Mouse (Mus musculus) embryonic facial prominence, embryonic 13.5 days (tissue): ENCODE measurements around the gene Dexi. TPM values are rescaled to one million over a fixed set of nuclear protein-coding genes. Genes with fewer than 3 reads are reported as not detected.

Source experiments
- ATAC-seq: fragments of 200-750 bp; cut with Nextera tagmentation; 2 replicates; pipeline ENCODE4 v1.8.0; 2017; ENCODE audit warnings: low read depth; ENCODE audit not compliant: insufficient number of reproducible peaks, insufficient read depth, low FRiP score, low TSS enrichment
- H3K27ac ChIP-seq: fragments of 300-500 bp; sonication (generic); 2 replicates; pipeline ENCODE4 v1.5.1; 2015; ENCODE audit warnings: moderate library complexity, mild to moderate bottlenecking, inconsistent platforms
- H3K27me3 ChIP-seq: fragments of 300-500 bp; sonication (generic); 2 replicates; pipeline ENCODE4 v1.6.1; 2015; ENCODE audit warnings: mild to moderate bottlenecking, inconsistent platforms
- H3K36me3 ChIP-seq: fragments of 300-500 bp; sonication (generic); 2 replicates; pipeline ENCODE4 v1.6.1; 2015; ENCODE audit warnings: mild to moderate bottlenecking, inconsistent platforms
- H3K4me1 ChIP-seq: fragments of 300-500 bp; sonication (generic); 2 replicates; pipeline ENCODE4 v1.6.1; 2015; ENCODE audit warnings: inconsistent platforms
- H3K4me2 ChIP-seq: fragments of 300-500 bp; sonication (generic); 2 replicates; pipeline ENCODE4 v1.6.1; 2015; ENCODE audit warnings: moderate library complexity, mild to moderate bottlenecking, inconsistent platforms
- H3K4me3 ChIP-seq: fragments of 300-500 bp; sonication (generic); 2 replicates; pipeline ENCODE4 v1.5.1; 2015; ENCODE audit warnings: mild to moderate bottlenecking, inconsistent platforms
- H3K9ac ChIP-seq: fragments of 300-500 bp; sonication (generic); 2 replicates; pipeline ENCODE4 v1.6.1; 2015; ENCODE audit warnings: mild to moderate bottlenecking, inconsistent platforms
- H3K9me3 ChIP-seq: fragments of 300-500 bp; sonication (generic); 2 replicates; pipeline ENCODE4 v1.6.1; 2016; ENCODE audit warnings: inconsistent platforms
- WGBS: fragments of 180-500 bp; shearing (Covaris S2); methylation state at CpG from one replicate; pipeline ENCODE4 v1.1.7; 2015; ENCODE audit warnings: mixed read lengths; 5-methylcytosine and 5-hydroxymethylcytosine counted together
- polyA plus RNA-seq: library from polyadenylated mRNA; unstranded; fragments of >200 nt; fragmentation: Nextera tagmentation; extraction: Ambion mirVana; gene quantifications from 2 replicates; pipeline ENCODE4 v1.2.1, GENCODE M21; 2015

The Dexi gene
- polyA plus RNA-seq, 1 experiment from 2014 or later, result 24.8 TPM

DNA sequence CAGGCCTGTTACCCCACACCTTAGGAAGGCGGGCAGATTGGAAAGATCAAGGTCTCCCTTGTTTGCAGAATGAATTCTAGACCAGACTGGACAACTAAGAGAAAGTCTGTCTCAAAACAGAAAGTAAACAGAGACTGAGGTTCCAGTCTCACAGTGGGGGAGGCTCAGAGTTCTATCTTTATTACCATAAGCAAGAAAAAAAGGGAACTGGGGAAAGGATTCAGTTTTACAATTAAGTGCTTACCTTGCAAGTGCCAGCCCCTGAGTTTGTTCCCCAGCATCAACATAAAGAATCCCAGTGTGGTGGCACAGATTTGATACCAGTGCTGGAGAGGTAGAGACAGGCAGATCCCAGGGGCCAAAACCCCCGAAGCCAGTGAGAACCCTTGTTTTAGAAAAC, 66.9 kb downstream of the Dexi start:
- no peaks in the 10 kb centered on the region for H3K4me1 ChIP-seq
- no peak overlapping the region for H3K27ac ChIP-seq
- H3K36me3 ChIP-seq, result no peaks in the 10 kb centered on the region
- H3K4me2 ChIP-seq, result no peak overlapping the region
- no peaks in the 10 kb centered on the region for H3K27me3 ChIP-seq
- H3K9ac ChIP-seq, result no peak overlapping the region
- 63% methylated on average over 2 of the region's 2 CpGs for WGBS
- H3K4me3 ChIP-seq, result no peak overlapping the region
- no peaks in the 10 kb centered on the region for H3K9me3 ChIP-seq
- no peak for ATAC-seq

DNA sequence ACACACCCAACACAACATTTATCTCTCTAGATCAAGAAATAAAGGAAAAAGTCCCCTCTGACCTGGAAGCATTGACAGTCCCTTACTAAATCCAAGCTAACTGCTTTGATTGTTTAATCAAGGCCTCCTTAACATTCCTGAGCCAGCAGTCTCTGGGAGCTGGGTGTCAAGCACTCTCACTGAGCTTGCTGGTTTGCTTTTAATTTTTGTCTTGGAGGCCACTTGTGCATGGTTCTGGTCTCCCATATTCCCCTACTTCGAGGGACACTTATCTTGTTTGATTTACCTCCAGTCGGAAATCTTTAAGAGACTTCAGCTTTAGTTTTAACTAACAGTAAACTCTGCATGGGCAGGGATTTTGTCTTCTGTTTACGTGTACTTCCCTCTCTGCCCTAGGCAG, 67.9 kb downstream of the Dexi start:
- no peak overlapping the region for H3K4me2 ChIP-seq
- no peaks in the 10 kb centered on the region for H3K4me1 ChIP-seq
- H3K27me3 ChIP-seq, result no peaks in the 10 kb centered on the region
- H3K9me3 ChIP-seq, result no peaks in the 10 kb centered on the region
- H3K36me3 ChIP-seq, result no peaks in the 10 kb centered on the region
- H3K9ac ChIP-seq, result no peak overlapping the region
- H3K4me3 ChIP-seq, result no peak overlapping the region
- no peak overlapping the region for H3K27ac ChIP-seq
- WGBS, result 66% methylated on average over 3 of the region's 3 CpGs
- ATAC-seq, result no peak

DNA sequence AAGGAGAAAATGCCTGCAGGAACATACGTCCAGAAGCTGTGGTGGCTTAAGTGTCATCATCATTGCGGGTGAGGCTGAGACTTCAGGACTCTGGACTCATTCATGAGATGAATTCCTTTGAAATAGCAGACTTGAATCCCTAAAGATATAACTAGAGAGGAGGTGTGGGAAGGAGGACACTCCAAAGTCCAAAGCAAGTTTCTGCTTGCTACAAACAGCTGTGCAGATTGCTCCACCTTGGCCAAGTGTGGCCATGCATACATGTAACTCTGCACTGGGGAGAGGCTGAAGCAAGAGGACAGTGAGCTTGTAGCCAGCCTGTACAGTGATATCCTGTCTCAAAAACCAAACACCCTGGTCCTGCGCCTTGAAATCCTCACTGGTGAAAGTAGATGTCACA, 70.9 kb downstream of the Dexi start:
- Histone ChIP-seq H3K4me2 (no peak overlapping the region), H3K9ac (no peak overlapping the region), H3K36me3 (no peaks in the 10 kb centered on the region), H3K4me1 (no peaks in the 10 kb centered on the region), H3K27me3 (no peaks in the 10 kb centered on the region), H3K4me3 (no peak overlapping the region), H3K27ac (no peak overlapping the region), H3K9me3 (no peaks in the 10 kb centered on the region)
- no peak for ATAC-seq
- 89% methylated on average over 3 of the region's 3 CpGs for WGBS

GRCm38 (mm10) chr16:10468201-10468600, 74.7 kb downstream of the Dexi start:
- no peak overlapping the region for H3K4me2 ChIP-seq
- H3K4me1 ChIP-seq, result no peaks in the 10 kb centered on the region
- ATAC-seq, result no peak
- no peaks in the 10 kb centered on the region for H3K27me3 ChIP-seq
- H3K9ac ChIP-seq, result no peak overlapping the region
- H3K4me3 ChIP-seq, result no peak overlapping the region
- H3K36me3 ChIP-seq, result no peaks in the 10 kb centered on the region
- H3K27ac ChIP-seq, result no peak overlapping the region
- H3K9me3 ChIP-seq, result no peaks in the 10 kb centered on the region
- WGBS, result 46% methylated on average over 1 of the region's 1 CpGs

- Histone ChIP-seq H3K4me3 (no peak overlapping the region), H3K4me2 (peak overlapping the region; percentile 9; the same call in 1 of the 2 replicates), H3K36me3 (no peaks in the 10 kb centered on the region), H3K27ac (no peak overlapping the region), H3K27me3 (no peaks in the 10 kb centered on the region), H3K9me3 (no peaks in the 10 kb centered on the region), H3K9ac (no peak overlapping the region), H3K4me1 (no peaks in the 10 kb centered on the region)
- 22% methylated on average over 11 of the region's 11 CpGs for WGBS
- no peak for ATAC-seq
Measured at GRCm38 (mm10) chr16:10467391-10468107, 75.3 kb downstream of the Dexi start.

DNA sequence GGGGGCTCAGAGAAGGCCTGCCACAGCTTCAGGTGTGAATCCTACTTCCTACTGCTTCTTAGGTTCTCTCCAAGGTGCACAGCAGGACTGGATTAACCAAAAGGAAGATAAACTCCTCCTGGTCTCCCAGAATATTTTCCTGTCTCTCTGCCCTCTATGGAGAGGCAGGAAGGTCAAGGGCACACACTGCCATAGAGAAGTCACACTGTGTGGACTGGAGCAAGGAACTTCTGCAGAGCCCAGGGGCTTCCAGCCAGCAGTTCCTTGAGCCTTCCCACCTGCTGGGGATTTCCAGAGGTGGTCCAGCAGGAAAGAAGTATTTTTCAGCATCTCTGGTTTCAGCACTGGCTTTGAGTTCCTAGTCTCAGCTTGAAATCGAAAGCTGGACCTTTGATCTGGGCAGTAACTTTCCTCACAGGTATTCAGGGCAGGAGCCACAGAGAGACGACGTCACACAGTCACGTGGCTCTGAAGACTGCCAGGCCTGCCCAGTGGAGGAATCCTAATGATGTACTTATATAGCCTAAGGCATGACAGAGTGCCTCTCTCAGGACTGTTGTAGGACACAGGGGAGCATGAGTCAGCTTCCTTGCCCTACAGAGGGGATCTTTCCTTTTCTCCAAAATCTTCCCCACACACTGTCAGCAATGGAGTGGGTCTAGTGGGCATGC, 77.7 kb downstream of the Dexi start:
- 25% methylated on average over 4 of the region's 4 CpGs for WGBS

DNA sequence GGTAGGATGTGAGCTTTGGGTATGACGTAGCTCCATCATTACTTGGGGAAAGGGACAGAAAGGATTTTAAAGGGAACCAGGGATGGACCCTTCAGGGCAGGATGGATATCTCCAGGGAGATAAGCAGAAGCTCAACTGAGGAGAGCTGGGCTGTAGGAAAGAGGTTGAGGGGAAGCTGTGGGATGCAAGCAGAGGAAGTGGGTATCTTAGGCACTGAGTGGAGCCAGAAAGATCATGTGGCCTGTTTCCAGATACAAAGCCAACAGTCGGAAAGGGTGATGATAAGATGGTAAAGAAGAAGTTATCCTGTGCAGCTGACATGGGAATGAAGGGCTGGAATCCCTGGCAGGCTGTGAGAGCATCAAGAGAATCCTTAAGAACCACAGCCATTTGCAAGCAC, 81.7 kb downstream of the Dexi start:
- 81% methylated on average over 2 of the region's 2 CpGs for WGBS
- no peak overlapping the region for H3K4me2 ChIP-seq
- no peaks in the 10 kb centered on the region for H3K36me3 ChIP-seq
- no peak overlapping the region for H3K4me3 ChIP-seq
- H3K27me3 ChIP-seq, result no peaks in the 10 kb centered on the region
- no peak overlapping the region for H3K9ac ChIP-seq
- no peak overlapping the region for H3K27ac ChIP-seq
- ATAC-seq, result no peak
- no peaks in the 10 kb centered on the region for H3K9me3 ChIP-seq
- no peaks in the 10 kb centered on the region for H3K4me1 ChIP-seq

More for the DNA sequence above, 77.7 kb downstream of the Dexi start:
- Histone ChIP-seq H3K9ac (no peak overlapping the region), H3K9me3 (no peaks in the 10 kb centered on the region), H3K4me3 (no peak overlapping the region), H3K4me2 (no peak overlapping the region), H3K4me1 (no peaks in the 10 kb centered on the region), H3K27ac (no peak overlapping the region), H3K27me3 (no peaks in the 10 kb centered on the region), H3K36me3 (no peaks in the 10 kb centered on the region)
- 0 out of 2 replicates have a peak, but pooled peaks have one; percentile 43 for ATAC-seq

DNA sequence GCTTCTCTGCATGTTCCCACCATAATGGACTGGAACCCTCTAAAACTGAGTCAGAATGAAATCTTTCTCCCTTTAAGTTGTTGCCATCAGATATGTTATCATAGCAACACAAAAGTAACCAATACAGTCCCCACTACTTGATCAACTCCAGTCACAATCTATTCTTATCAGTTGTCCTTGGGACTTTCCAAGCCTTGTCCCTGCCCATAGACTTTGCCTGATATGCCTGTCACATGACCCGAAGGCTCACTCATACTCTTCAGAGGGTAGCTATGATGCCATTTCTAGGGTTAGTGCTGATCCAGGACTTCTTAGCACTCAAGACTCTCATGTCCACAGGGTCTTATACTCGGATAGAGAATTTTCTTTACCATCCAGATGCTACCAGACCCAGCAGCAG, 82.7 kb downstream of the Dexi start:
- H3K4me1 ChIP-seq, result no peaks in the 10 kb centered on the region
- H3K9ac ChIP-seq, result no peak overlapping the region
- H3K4me2 ChIP-seq, result no peak overlapping the region
- H3K27me3 ChIP-seq, result no peaks in the 10 kb centered on the region
- no peak overlapping the region for H3K4me3 ChIP-seq
- WGBS, result 70% methylated on average over 2 of the region's 2 CpGs
- no peak overlapping the region for H3K27ac ChIP-seq
- H3K36me3 ChIP-seq, result no peaks in the 10 kb centered on the region
- ATAC-seq, result no peak
- H3K9me3 ChIP-seq, result no peaks in the 10 kb centered on the region

- H3K9ac ChIP-seq, result no peak overlapping the region
- no peaks in the 10 kb centered on the region for H3K9me3 ChIP-seq
- H3K27ac ChIP-seq, result no peak overlapping the region
- ATAC-seq, result no peak
- H3K27me3 ChIP-seq, result no peaks in the 10 kb centered on the region
- H3K4me3 ChIP-seq, result no peak overlapping the region
- no peaks in the 10 kb centered on the region for H3K4me1 ChIP-seq
- 49% methylated on average over 3 of the region's 3 CpGs for WGBS
- no peak overlapping the region for H3K4me2 ChIP-seq
- H3K36me3 ChIP-seq, result no peaks in the 10 kb centered on the region
Measured at GRCm38 (mm10) chr16:10454583-10454974, 88.3 kb downstream of the Dexi start.

DNA sequence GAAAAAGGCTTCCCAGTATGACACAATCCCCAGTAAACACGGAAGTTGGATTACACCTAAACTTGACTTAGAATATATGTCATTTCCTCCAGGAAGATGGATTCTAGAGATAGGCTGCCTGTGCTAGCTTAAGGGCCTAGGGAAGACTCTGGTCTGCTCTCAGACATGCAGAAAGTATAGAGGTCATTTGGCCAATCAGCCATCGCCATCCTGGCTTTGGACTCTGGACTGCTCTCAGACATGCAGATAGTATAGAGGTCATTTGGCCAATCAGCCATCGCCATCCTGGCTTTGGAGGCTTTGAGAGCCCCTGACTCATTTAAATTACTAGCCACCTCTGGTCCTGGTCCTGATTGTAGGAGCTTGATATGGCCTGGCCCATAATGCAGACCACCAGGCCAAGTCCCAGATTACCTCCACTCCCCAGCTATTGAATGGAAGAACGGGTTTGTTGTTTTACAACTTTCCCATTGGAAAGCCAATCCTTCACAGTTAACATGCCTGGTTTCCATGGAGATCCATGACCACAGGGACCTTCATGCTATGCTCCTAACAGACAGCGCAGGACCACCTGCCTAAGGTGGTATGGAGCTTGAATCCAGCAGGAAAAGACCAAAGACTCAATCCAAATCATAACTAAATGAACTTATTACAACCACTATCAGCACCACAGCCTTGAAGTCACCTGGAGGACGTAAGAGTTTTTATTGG, 88.8 kb downstream of the Dexi start:
- Histone ChIP-seq H3K9me3 (no peaks in the 10 kb centered on the region), H3K27me3 (no peaks in the 10 kb centered on the region), H3K4me2 (no peak overlapping the region), H3K4me1 (no peaks in the 10 kb centered on the region), H3K9ac (no peak overlapping the region), H3K27ac (no peak overlapping the region), H3K4me3 (no peak overlapping the region), H3K36me3 (no peaks in the 10 kb centered on the region)
- ATAC-seq, result no peak
- WGBS, result 72% methylated on average over 6 of the region's 6 CpGs
